Mouse (Mus musculus) kidney, adult 8-10 months (tissue): ENCODE results near the gene Zfp568.
"Not testable (repeated sequence)": the region's sequence is repeated elsewhere in the genome, so short reads cannot be mapped to it uniquely, and the experiment has no call there.

Source experiments
- DNase-seq, 2 experiments: peaks; one replicate each; pipeline ENCODE4 v3.0.0; 2022

Zfp568 gene

DNA sequence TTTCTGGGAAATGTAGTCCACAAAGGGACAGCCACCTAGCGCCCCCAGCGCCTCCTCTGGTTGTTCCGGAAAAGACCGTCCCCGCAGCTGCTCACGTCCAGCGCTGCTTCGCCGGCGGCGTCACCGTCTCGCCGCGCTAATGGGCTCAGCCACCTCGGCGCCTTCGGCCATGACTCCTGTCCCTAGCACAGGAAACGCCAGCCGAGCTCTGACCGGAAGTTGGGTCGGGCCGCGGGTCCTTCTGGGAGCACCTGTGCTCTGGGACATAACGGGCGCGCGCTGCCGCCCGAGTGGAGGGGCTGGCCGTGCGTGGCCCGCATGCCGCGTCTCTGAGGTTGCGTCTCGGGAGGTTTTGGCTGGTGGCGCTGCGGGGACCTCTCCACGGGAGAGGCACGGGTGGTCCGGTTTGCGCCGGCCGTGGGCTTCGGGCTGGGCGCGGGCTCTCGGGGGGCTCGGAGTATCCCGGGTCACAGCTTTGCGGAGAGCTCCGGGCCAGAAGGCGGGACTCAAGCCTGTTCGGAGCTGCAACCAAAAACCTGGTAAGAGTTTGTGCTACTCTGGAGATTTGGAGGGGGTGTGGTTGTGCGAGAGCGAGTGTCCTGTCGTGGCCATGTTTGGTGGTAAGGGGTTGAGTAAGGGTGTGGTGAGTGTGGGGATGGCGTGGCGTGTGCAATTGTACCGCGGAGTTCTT lies at the start of gene Zfp568:
Zfp568 (plus strand) TSS at position 266 of the 691 bp plus-strand sequence.
- DNase-seq: peak; percentile 95

DNA sequence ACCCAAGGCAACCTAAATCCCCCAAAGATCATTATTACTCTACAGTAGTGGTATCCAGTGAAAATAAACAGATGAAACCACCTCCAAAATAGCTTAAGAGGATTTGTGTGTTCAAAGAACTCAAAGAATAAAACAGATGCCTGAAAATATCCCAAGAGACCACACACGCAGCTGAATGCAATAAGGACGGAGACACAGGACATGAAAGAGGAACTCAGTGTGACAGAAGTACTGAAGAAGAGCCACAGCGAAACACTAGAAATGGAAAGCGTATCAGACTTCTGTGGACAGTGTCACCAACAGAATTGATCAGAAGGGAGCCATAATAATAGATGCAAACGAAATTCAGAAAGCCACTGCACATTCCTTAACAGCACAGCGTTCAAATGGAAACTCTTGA lies 44.9 kb upstream of the Zfp568 start:
- no peak for DNase-seq

DNA sequence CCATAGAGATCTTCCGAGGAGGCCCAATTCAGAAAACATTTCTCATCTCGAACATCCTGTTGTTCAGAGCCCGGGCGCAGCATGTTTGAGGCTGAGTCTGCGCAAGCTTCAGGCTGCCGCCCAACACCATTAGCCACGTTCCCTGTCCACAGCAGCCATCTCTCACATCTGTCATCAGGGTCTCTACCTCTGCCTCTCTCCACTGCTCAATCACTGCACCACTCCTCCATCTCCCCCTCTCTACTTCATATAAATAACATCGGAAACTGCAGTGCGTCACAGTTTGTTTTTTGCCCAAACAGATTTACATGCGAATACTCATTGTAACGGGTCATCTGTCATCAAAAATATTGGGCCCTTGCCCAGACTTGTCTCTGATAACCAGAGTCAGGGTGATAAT lies 42.7 kb upstream of the Zfp568 start:
- DNase-seq: no peak

DNA sequence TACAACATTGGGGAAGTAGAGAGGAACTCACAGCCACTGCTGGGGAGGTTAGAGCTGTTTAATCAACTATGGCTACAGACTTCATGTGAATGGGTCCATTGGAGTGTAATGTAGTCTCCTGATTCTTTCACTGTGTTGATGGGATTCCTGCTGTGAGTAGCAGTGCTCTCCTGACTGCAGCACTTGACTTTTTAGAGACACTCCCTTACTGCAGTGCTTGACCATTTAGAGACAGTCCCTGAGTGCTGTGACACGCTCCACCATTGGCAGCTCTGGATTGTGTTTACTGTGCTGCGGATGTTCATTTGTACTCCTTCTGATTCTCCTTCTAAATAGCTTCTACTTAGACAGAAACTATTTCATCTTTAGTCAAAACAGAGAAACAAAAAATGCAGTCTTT lies 41.0 kb upstream of the Zfp568 start:
- no peak for DNase-seq

DNA sequence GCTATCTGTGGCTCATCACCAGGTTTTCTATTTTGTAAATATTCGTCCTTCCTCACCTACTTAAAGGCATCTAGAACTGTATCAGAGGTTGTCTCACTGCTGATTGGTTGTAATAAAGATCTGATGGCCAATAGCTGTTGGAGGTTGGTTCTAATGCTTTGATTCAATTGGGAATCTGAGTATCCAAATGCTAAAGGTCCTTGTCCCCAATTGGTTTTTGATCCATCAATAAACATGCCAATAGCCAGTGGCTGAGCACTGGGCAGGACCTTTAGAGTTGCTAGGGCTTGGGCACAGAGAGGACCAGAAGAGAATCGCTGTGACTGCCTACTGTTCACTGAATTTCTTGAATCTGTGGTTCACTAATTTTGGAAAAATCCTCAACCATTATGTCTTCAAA lies 40.0 kb upstream of the Zfp568 start:
- DNase-seq: no peak

DNA sequence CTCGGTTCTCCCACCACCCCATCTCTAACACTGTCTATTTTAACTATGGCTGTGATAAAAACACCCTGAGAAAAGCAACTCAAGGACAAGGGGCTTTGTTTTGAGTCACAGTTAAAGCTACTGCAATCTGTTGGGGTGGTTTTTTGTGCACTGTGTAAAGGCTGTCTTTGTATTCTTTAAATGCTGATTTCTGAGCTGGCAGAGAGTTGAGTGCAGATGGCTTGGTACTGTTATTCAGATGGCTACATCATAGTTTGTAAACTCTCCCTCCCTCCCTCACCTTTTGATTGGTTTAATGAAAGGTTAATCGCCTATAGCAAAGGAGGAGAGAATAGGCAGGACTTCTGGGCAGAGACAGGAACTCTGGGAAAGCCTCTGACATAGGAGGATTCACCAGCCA lies 39.6 kb upstream of the Zfp568 start:
- no peak for DNase-seq

DNA sequence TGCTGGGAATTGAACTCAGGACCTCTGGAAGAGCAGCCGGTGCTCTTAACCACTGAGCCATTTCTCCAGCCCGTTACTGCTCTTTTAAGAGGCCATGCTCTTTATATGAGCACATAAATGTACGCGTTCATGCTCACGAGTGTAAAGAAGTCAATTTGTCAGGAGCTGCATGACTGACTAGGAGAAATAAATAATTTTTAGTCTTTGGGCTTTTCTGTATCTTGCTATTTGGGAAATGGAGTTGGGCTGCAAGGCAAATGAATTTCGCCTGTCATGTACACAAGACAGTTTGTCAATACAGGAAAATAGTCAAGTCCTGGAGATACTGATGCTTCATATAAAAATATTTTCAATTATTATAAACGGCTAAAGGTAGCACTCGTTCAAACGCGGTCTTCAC lies 30.7 kb upstream of the Zfp568 start:
- DNase-seq: no peak

DNA sequence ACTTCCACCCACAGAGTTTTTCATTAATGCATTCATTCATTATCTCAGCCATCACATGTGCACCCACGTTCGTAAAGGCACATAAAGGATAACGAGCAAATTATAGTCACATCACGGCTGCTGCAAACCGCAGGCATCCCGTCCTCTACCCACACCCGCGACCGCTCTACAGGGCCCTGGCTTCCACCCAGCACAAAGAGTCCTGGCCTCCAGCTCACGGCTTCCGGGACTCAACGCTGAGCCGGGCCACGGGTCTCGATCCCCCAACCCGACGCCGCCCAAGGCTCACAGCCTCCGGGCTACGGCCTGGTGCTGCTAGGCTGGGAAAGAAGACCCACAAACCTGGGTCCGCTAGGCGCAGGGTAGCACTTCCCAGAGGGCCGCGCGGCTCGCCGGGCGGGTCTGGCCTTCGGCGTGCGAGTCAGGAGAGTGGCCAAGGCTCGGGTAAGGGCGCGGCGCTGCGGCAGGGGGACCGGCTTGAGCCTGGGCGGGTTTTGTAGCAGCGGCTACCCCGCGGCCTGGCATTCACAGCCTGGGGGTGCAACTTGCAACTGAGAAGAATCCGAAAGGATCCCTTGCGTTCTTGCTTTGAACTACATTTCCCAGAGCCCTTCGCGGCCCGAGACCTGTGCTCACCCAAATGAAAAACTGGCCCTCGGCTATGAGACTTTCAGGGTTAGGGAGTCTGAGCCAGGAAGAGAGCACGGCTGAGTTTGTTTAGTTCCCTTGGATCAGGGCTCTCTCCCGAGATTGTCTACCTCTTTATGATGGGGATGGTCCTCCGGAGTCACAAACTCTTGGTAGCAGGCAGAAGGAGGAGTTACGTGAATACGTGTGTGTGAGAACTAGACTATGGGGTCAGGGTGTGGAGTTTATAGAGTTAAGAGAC lies 30.0 kb upstream of the Zfp568 start, which contains the start of gene Zfp74:
Zfp74 (minus strand) TSS at position 577 of the 889 bp plus-strand sequence.
- peak; percentile 76 to 80 for DNase-seq

DNA sequence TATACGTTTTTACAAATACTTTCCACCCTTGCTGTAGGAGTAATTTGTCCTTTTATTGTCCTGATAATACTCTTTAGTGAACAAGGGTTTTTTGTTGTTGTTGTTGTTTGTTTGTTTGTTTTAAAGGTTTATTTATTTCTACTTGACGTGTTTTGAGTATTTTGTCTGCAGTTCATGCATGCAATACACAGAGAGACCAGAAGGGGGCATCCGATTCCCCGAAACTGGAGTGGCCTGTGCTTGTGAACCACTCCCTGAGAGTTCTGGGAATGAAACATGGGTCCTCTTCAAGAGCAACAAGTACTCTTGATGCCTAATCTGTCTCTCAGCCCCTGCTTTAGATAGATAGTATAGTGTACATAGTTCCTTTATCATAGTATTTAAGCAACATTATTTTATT lies 29.0 kb upstream of the Zfp568 start:
- peak; percentile 18 to 63 for DNase-seq

DNA sequence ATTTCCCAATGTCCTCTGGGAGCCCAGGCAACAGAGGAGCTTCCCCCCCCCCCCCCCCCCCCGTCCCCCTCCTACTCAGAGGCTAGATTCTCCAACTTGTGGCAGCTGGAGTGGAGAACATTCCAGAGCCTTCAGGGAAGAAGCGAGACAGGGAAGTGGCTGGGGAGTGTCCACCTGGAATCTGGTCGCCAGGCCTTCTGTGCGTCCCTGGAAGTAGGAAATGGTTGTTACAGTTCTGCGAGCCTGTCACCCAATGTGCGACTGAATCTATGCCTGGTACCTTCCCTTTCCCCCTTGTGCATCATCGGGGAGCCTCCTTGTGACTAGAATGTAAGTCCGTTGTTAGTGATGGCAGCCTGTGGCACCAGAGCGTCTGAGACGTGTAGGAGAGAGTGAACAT lies 27.5 kb upstream of the Zfp568 start:
- no peak for DNase-seq

DNA sequence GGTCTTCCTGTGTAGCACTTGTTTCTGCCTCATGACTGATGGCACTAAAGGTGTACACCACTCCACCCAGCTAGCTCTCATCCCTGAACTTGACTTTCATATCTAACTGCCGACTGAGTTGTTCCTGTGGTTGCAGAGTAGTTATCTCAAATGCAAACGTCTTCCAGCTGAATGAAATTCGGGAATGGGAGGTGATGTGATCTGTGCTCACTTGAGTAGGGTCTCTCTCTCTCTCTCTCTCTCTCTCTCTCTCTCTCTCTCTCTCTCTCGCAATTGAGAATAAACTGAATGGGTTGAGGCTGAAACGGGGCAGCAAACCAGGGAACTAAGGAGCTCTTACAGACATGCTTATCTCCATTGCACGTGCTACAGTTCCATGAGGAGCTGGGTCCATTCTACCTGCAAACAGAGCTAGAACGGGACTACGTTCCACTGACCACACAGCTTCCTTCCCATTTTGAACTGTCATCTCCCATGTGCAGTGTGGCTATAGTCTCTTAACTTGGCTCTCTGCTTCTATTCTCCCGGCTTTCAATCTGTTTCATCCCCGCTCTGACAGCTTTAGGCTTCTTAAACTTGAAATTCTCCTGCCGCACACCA lies 25.5 kb upstream of the Zfp568 start:
- no peak for DNase-seq

DNA sequence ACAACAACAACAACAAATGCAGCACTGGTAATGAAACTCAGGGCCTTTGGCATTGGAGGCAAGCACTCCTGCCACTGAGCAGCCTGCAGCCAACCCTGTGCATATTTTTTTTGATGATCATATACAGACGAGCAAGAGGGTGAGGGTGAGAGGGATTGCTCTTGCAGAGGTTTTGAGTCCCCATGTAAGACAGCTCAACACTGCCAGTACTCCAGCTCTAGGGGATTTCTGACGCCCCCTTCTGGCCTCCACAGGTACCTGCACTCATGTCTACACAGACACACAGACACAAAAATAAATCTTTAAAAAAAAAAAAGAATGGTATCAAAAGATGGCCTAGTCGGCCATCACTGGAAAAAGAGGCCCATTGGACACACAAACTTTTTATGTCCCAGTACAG lies 24.8 kb upstream of the Zfp568 start:
- DNase-seq: no peak

DNA sequence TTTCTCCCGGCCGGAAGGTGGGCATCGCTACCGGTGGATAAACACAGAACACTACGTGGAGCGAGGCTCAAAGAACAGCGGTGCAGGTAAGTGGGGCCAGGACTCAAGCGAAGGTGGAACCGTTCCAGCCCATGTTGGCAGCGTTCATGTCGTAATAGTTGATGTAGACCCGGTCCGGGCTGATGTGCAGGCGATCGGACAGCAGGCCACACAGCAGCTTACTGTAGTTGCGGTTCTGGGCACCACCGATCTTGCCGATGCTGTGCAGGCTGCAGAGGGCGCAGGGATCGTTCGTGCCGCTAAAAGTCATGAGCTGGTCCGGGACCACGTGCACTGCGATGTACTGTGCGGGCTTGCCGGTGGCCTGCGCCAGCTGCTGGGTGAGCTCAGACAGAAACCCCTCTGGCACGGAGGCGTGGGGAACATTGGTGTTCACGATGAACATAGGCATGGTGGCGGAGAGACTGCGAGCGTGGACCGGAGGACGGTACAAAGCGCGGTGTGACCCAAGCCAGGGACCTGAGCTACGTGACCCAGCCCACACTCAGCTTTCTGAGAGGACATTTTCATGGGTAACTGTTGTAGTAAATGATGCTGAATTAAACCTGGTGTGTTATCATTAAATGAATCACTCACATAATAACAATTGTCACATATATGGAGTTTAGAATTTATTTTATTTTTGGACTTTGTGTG lies 18.5 kb upstream of the Zfp568 start:
- DNase-seq: not testable (repeated sequence)

DNA sequence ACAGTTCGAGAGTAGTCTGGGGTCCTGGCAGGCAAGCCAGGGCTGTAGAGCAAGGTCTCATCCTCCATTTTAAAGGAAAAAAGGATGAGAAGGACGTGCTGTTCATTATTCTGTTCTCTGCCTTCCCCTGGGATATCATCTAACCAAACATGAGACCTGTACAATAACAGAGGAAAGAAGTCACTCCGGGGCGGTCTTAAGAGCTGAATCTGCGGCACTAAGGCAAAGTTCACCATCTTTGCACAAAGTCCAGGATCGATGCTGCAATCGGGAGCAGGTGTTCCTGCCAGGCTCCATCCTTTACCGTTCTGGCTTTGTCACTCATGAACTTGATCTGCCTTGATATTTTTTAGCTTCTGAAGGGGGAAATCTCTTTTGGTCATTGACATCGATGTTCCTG lies 13.1 kb upstream of the Zfp568 start:
- no peak for DNase-seq

DNA sequence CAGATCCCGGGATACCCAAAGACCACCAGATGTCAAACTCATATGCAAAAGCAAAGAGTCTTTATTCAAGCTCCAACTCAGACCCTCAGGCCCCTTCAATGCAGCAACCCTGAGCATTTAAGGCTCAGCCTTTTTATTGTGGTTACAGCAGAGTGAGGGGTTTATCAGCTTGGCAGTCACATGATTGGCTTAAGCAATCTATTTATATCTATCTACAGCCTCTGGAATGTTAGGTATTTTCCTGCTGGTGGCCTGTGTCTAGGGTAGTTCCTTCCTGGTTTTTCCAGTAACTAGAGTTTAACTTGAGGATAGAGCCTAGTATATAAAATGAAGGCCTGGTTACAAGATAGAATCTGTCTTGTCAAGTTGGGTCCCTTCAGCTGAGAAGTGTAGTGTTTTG lies 3.0 kb upstream of the Zfp568 start:
- DNase-seq: no peak

DNA sequence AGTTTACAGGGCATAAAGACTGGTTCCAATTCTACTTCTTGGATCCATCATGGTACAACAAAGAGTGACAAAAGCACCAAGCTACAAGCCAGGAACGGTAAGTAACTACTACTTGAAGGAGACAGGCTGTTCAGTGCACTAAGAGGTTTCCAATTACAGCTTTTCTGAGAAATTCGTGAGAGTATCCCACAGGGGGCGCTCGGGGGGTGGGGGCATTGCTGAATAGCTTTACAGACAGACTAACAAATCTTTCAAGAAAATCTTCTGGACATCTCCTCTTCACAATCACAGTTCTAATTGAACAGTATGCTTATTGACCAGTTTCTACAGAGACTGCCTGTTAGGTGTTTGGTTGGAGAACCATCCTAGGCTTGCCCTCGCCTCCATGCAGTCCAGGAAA lies 2.3 kb upstream of the Zfp568 start:
- no peak for DNase-seq

DNA sequence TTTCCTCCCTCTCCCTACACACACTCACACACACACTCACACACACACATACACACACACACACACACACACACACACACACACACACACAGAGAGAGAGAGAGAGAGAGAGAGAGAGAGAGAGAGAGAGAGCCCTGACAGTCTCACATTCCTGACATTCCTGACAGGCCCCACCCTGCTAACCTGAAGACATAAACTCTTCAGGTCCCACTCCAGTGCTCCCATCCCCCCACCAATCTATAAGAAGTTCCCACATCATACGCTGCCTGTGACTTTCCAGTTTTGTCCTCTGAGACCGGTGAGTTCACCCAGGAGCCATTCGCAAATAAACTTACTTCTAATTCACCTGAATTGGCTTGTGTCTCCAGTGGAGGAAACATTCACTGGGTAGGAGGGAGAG lies 1.9 kb upstream of the Zfp568 start:
- DNase-seq: no peak

DNA sequence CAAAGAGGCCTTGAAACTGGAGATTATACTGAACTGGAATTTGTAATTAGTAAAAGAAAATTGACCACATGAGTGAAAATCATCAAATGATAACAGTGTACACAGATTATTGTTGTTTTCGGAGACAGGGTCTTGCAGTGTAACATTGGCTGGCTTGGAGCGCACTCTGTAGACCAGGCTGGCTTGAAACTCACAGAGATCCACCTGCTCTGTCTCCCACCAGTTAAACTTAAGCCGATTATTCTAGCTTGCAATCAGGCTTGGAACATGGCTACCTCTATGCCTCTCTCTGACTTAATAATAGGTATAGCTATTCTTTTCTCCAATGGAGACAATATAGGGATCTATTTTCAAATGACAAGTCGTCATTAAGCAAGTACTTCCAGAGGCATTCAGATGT lies 1.4 kb upstream of the Zfp568 start:
- no peak for DNase-seq

DNA sequence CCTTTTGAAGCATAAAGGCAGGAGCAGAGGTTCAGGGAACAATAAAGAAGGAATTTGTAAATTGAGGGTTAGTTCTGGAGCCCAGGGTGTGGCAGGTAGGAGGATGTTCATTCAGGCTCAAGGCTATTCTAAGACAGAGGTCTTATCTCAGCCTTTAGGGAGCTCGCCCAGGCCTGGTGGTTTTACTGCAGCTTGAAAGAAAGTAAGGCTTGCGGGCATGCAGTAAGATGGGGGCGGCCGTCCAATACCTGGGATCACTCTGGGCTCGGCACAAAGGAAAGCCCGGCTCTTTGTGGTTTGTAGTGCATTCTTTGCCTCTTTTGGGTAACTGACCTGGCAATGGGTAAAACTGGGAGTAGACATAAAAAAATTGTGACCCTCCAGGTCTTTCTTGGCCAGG lies 824 bp upstream of the Zfp568 start:
- DNase-seq: peak in 1 of 2 experiments; percentile 13

DNA sequence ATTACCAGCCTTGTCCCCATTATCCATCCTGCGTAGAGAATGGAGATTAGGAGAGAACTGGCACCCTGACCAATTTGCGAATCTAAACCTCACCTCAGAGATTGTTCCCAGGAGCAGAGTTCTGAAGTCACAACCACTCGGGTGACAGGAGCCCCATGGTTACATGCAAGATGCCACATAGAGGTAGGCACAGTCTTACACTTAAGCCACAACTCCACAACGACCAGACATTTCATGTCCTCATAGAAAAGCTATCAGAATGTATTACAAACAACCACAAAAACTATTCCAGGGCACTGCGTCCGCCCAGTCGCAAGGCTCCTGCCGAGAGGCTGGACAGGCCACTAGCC lies 440 bp upstream of the Zfp568 start:
- DNase-seq: no peak

DNA sequence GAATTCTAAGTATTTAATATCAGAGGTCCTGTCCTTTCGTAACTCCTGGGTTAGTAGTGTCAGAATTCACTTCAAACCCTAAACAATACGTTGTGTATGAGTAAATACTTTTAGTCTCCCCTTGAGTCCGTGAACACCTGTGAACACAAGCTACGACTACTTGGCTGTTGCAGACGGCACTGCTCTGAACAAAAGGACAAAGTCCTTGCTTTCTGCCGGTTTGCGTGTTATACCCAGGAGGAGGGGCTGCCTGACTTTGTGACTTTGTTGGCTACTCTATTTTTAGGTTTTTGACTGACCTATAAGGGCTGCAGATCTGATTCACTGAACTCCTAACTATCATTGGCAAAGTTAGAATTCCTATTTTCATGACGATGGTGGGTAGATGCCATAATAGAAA lies 2.3 kb downstream of the Zfp568 start:
- DNase-seq: peak; percentile 53 to 57

DNA sequence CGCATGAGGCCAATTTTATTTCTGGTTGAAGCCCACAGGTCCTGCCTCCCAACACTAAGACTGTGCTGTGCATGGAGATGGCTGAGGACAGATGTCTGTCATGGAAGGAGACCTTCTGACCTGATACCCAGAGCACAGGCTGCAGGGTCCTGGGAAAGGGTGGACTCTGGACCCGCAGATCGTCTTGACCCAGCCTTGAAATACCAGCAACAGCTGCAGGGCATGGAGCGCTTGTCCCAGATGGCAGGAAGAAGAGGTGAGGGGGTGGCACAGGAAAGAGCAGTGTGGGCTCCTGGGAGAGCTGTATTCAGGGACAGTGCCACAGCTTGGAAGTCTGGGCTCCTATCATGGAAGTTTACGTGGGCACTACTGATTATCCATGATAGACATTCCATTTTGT lies 3.8 kb downstream of the Zfp568 start:
- DNase-seq: no peak

DNA sequence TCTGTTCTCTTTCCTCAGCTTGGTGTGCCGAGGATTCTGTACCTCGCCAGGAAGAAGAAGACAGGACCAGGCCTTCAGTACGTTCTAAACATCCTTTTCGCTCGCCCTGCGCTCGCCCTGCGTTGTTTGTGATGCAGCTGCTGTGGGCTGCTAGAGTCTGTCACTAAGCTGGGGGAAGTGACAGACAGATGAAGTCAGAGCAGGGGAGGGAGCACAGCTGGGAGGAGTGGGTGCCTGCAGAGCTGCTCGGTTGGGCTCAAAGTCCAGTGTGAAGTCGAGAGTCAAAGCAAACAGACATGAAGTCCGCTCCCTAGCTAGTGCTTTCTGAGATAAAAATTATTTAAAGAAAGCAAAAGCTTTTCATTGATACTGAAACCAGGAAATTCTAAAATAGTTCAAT lies 5.3 kb downstream of the Zfp568 start:
- peak; percentile 34 to 53 for DNase-seq
